Mouse (Mus musculus): ENCODE measurements at regions not wholly inside any gene's neighbourhood (a gene's known extent, or its start where the extent isn't known, plus 50 kb on each side); places are given as distances from the start of the nearest gene placed in this dataset.

GRCm38 (mm10) chr9:23000200-23000599 is 222.7 kb upstream of the Bmper start:
- peak; percentile 10 to 11 for DNase-seq (ENCODE audit: low spot score in 2 of 2)
- no peak overlapping the region for H3K4me3 ChIP-seq
- no peak for TF ChIP-seq CTCF (conservative IDR thresholded peaks at IDR 0.05)
- no peak overlapping the region for H3K27ac ChIP-seq

- no peak overlapping the region for H3K27ac ChIP-seq
- H3K4me3 ChIP-seq = no peak overlapping the region
- TF ChIP-seq CTCF (conservative IDR thresholded peaks at IDR 0.05) = no peak
- no peak for DNase-seq (ENCODE audit: low spot score in 2 of 2)
Measured at GRCm38 (mm10) chr9:23003195-23004061, 219.4 kb upstream of the Bmper start.

GRCm38 (mm10) chr9:23005005-23005404 is 217.9 kb upstream of the Bmper start:
- no peak for DNase-seq (ENCODE audit: low spot score in 2 of 2)
- TF ChIP-seq CTCF (conservative IDR thresholded peaks at IDR 0.05) = no peak
- H3K27ac ChIP-seq = no peak overlapping the region
- no peak overlapping the region for H3K4me3 ChIP-seq

GRCm38 (mm10) chr9:23009462-23010183 is 213.3 kb upstream of the Bmper start:
- Histone ChIP-seq H3K27ac (no peak overlapping the region), H3K4me3 (no peak overlapping the region)
- TF ChIP-seq CTCF (conservative IDR thresholded peaks at IDR 0.05) = no peak
- no peak for DNase-seq (ENCODE audit: low spot score in 2 of 2)

GRCm38 (mm10) chr9:23011316-23011959 is 211.4 kb upstream of the Bmper start:
- no peak for DNase-seq (ENCODE audit: low spot score in 2 of 2)
- Histone ChIP-seq H3K27ac (no peak overlapping the region), H3K4me3 (no peak overlapping the region)
- no peak for TF ChIP-seq CTCF (conservative IDR thresholded peaks at IDR 0.05)

GRCm38 (mm10) chr9:23012130-23012529 is 210.7 kb upstream of the Bmper start:
- no peak for DNase-seq (ENCODE audit: low spot score in 2 of 2)
- peak; percentile 40 for TF ChIP-seq CTCF (conservative IDR thresholded peaks at IDR 0.05)
- H3K4me3 ChIP-seq = no peak overlapping the region
- H3K27ac ChIP-seq = no peak overlapping the region

- no peak for DNase-seq (ENCODE audit: low spot score in 2 of 2)
- TF ChIP-seq CTCF (conservative IDR thresholded peaks at IDR 0.05) = peak; percentile 67
- H3K27ac ChIP-seq = no peak overlapping the region
- no peak overlapping the region for H3K4me3 ChIP-seq
Measured at GRCm38 (mm10) chr9:23016733-23017132, 206.1 kb upstream of the Bmper start.

GRCm38 (mm10) chr9:23024061-23024460 is 198.8 kb upstream of the Bmper start:
- TF ChIP-seq CTCF (conservative IDR thresholded peaks at IDR 0.05) = no peak
- Histone ChIP-seq H3K4me3 (no peak overlapping the region), H3K27ac (no peak overlapping the region)
- DNase-seq (ENCODE audit: low spot score in 2 of 2) = no peak

- TF ChIP-seq CTCF (conservative IDR thresholded peaks at IDR 0.05) = no peak
- no peak overlapping the region for H3K4me3 ChIP-seq
- no peak for DNase-seq (ENCODE audit: low spot score in 2 of 2)
- no peak overlapping the region for H3K27ac ChIP-seq
Measured at GRCm38 (mm10) chr9:23025247-23025646, 197.6 kb upstream of the Bmper start.

- peak; percentile 93 for TF ChIP-seq CTCF (conservative IDR thresholded peaks at IDR 0.05)
- H3K27ac ChIP-seq = no peak overlapping the region
- DNase-seq (ENCODE audit: low spot score in 2 of 2) = peak; percentile 42 to 64
- no peak overlapping the region for H3K4me3 ChIP-seq
Measured at GRCm38 (mm10) chr9:23027377-23028313, 195.2 kb upstream of the Bmper start.

- no peak overlapping the region for H3K27ac ChIP-seq
- TF ChIP-seq CTCF (conservative IDR thresholded peaks at IDR 0.05) = no peak
Measured at GRCm38 (mm10) chr9:23029421-23029820, 193.5 kb upstream of the Bmper start.

GRCm38 (mm10) chr9:23030138-23030537 is 192.7 kb upstream of the Bmper start:
- H3K27ac ChIP-seq = no peak overlapping the region
- no peak overlapping the region for H3K4me3 ChIP-seq
- no peak for TF ChIP-seq CTCF (conservative IDR thresholded peaks at IDR 0.05)
- no peak for DNase-seq (ENCODE audit: low spot score in 2 of 2)

More at GRCm38 (mm10) chr9:23029421-23029820, 193.5 kb upstream of the Bmper start:
- H3K4me3 ChIP-seq = no peak overlapping the region
- DNase-seq (ENCODE audit: low spot score in 2 of 2) = no peak
